Mouse (Mus musculus): ENCODE data around the gene Arid3c. TPM values are rescaled to one million over a fixed set of nuclear protein-coding genes. Genes with fewer than 3 reads are reported as not detected.

Gene Arid3c
- total and polyA plus RNA-seq, 3 experiments: not detected

DNA sequence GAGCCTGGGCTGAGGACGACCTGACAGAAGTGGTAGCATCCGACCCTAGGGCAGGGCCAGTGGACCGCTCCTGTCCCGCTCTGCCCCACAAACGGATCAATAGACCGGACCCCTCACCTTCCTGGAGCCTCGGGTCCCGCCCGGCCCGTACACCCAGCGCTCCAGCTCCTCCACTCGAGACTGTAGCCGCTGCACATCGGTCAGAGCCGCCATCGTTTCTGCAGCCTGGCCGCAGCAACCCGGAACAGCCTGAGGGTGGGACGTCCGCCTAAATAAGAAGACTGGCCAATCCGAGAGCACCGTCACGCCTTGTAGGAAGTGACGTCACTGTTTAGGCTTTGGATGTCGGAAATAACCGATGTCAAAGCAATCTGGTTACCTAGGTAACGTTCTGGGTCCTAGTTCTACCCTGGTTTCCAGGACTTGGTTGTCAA lies 8.0 kb downstream of the Arid3c start, which contains the start of gene Dctn3 (continued):
- peak; percentile 43; the same call in 1 of the 2 replicates for TF ChIP-seq JUN (IDR thresholded peaks at IDR 0.05; ENCODE audit: insufficient read depth, low read depth, low read length)
- no peak for TF ChIP-seq ZKSCAN1 (IDR thresholded peaks at IDR 0.05; ENCODE audit: borderline replicate concordance, low read depth, low read length)
- peak; percentile 99 for TF ChIP-seq ELF1 (IDR thresholded peaks at IDR 0.05; ENCODE audit: low read depth, low read length)
- TF ChIP-seq MEF2A (IDR thresholded peaks at IDR 0.05; ENCODE audit: borderline replicate concordance, low read depth, low read length): no peak
- no peak for TF ChIP-seq ETS1 (conservative IDR thresholded peaks at IDR 0.05; ENCODE audit: low read depth, low read length)
- TF ChIP-seq TCF12 (IDR thresholded peaks at IDR 0.05; ENCODE audit: low read depth, low read length): peak; percentile 83; the same call in 1 of the 2 replicates
- TF ChIP-seq MAX (IDR thresholded peaks at IDR 0.05; ENCODE audit: low read length): no peak
- no peak for TF ChIP-seq RAD21 (IDR thresholded peaks at IDR 0.05; ENCODE audit: low read depth, low read length)

DNA sequence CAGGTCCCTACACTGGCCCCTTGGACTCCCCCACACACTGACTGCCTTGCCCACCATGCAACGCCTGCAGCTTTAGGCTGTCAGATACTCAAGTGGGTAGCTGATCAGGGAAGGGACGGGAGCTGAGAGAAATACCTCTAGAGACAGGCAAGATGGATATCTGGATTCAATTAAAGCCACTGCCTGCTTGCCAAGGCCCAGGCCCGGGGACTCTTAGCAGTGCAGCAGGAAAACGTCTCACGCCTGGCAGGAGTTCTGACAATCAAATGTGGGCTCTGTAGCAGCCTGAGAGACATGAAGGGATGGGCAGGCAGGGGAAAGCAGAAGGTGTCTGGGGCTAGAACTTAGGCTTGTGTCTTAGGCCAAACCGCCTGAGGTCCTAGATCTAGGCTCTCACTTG lies 14.1 kb downstream of the Arid3c start:
- no peak overlapping the region for H3K9ac ChIP-seq (ENCODE audit: insufficient read depth, low read depth)
- TF ChIP-seq PAX5 (IDR thresholded peaks at IDR 0.05; ENCODE audit: low read length): no peak
- TF ChIP-seq MXI1 (IDR thresholded peaks at IDR 0.05; ENCODE audit: low read depth, low read length): no peak
- TF ChIP-seq MAFK (IDR thresholded peaks at IDR 0.05; ENCODE audit: insufficient replicate concordance, low read length): no peak
- TF ChIP-seq BHLHE40 (IDR thresholded peaks at IDR 0.05; ENCODE audit: low read depth, low read length): no peak
- TF ChIP-seq ZC3H11A (IDR thresholded peaks at IDR 0.05; ENCODE audit: low read depth, low read length): no peak
- no peak for TF ChIP-seq CHD2 (IDR thresholded peaks at IDR 0.05; ENCODE audit: low read length)
- TF ChIP-seq MAZ (IDR thresholded peaks at IDR 0.05; ENCODE audit: low read depth, low read length): no peak
- no peak for TF ChIP-seq SMC3 (IDR thresholded peaks at IDR 0.05; ENCODE audit: low read depth, low read length)
- no peak for TF ChIP-seq ELF1 (IDR thresholded peaks at IDR 0.05; ENCODE audit: low read depth, low read length)
- TF ChIP-seq CTCF (conservative IDR thresholded peaks at IDR 0.05 in 1 of 2, IDR thresholded peaks at IDR 0.05 in 1 of 2; ENCODE audit: low read depth in 2 of 2, low read length in 2 of 2): no peak
- TF ChIP-seq ZKSCAN1 (IDR thresholded peaks at IDR 0.05; ENCODE audit: borderline replicate concordance, low read depth, low read length): no peak
- no peak for TF ChIP-seq ZNF384 (IDR thresholded peaks at IDR 0.05; ENCODE audit: low read depth, low read length)
- no peak for TF ChIP-seq USF1 (IDR thresholded peaks at IDR 0.05; ENCODE audit: low read depth, low read length)
- no peak for TF ChIP-seq TCF12 (IDR thresholded peaks at IDR 0.05; ENCODE audit: low read depth, low read length)
- no peak for TF ChIP-seq IRF4 (IDR thresholded peaks at IDR 0.05; ENCODE audit: low read depth, low read length)
- no peak for TF ChIP-seq E2F4 (IDR thresholded peaks at IDR 0.05; ENCODE audit: insufficient replicate concordance, low read depth, low read length)
- TF ChIP-seq UBTF (IDR thresholded peaks at IDR 0.05; ENCODE audit: low read depth, low read length): no peak
- no peak for TF ChIP-seq RCOR1 (conservative IDR thresholded peaks at IDR 0.05; ENCODE audit: low read depth, low read length)
- TF ChIP-seq NRF1 (IDR thresholded peaks at IDR 0.05; ENCODE audit: low read depth, low read length): no peak
- no peak for TF ChIP-seq SIN3A (IDR thresholded peaks at IDR 0.05; ENCODE audit: low read length)
- dilution Hi-C loops (cut with MboI; ENCODE audit: extremely low pct_ligation_motif_present, extremely low pct_unique_long_range_greater_than_20kb, low sequenced_read_pairs): no loop called here
- H3K79me2 ChIP-seq (replicated peaks; ENCODE audit: control insufficient read depth, extremely low read depth, insufficient read depth, poor library complexity, severe bottlenecking): peaks cover 9% of the 10 kb centered on the region
- no peaks in the 10 kb centered on the region for H3K27me3 ChIP-seq (replicated peaks)
- peaks cover 50 to 71% of the 10 kb centered on the region in 2 experiments for H3K36me3 ChIP-seq (replicated peaks in 1 of 2; ENCODE audit: control insufficient read depth in 1 of 2, insufficient read depth in 1 of 2, low read length in 1 of 2)
- peaks cover 7 to 17% of the 10 kb centered on the region in 2 experiments for H3K4me1 ChIP-seq (ENCODE audit: control insufficient read depth in 1 of 2, insufficient read depth in 2 of 2)
- H3K4me2 ChIP-seq (ENCODE audit: insufficient read depth, low read depth, poor library complexity, severe bottlenecking): no peak overlapping the region
- H3K9me3 ChIP-seq (replicated peaks; ENCODE audit: low read length): no peaks in the 10 kb centered on the region
- H3K27ac ChIP-seq (ENCODE audit: insufficient read depth, low read depth): no peak overlapping the region
- H3K4me3 ChIP-seq (replicated peaks in 1 of 3; ENCODE audit: low read depth in 2 of 3, low read length in 2 of 3, poor library complexity in 1 of 3): no peak overlapping the region
- no peak for DNase-seq (ENCODE audit: extremely low read depth)
- in situ Hi-C loops (cut with MboI; ENCODE audit: low pct_ligation_motif_present, low pct_unique_long_range_greater_than_20kb, low sequenced_read_pairs): no loop called here

All from CH12.LX (cell line).